18 mouse cellular contexts compared by ENCODE assay signal in the genomic region with DNA sequence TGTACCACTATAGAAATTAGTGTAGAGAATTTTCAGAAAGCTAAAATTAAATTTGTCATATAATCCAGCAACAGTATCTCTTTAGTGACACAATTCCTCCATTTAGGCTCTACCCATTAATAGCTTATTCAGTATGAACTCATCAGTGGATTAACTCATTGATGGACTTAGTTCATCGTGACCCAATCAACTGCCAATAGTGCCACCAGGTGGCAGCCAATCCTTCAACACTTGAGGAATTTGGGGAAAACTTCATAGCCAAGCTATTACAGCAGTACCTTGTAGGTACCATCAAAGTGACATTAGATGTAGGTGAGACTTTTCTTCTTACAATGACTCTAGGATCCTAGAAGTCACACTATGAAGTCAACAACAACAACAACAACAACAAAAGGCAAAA.
DNase-seq lines count a peak whose midpoint lies in the region; ATAC-seq and TF ChIP-seq lines count a peak whose summit lies in the region.
"Had no signal": no experiment of that assay in that cellular context is flagged by ENCODE, and none has a peak within 500 bp of the region (broad histone marks: within the 10 kb centered on the region; RNA-seq: fewer than 3 reads in every experiment).

No protein-coding gene starts in this region.

- ATAC-seq in heart, embryonic 11.5 days (replicated peaks; ENCODE audit: insufficient number of reproducible peaks, low FRiP score, low TSS enrichment), result no peak
- ATAC-seq in granulocyte monocyte progenitor cell, adult 5-6 weeks (replicated peaks; ENCODE audit: poor library complexity, severe bottlenecking), result no peak
- ATAC-seq: activated CD4-positive, CD25-positive, alpha-beta regulatory T cell, adult 4 months; liver, postnatal 0 days; midbrain, embryonic 13.5 days had no signal

- 18% methylated on average over 1 of the region's 1 CpGs for WGBS in heart, adult 2 months
- 31% methylated on average over 1 of the region's 1 CpGs for WGBS in heart, embryonic 11.5 days (ENCODE audit: insufficient replicate concordance)

- TF ChIP-seq RAD21 in MEL (IDR thresholded peaks at IDR 0.05; ENCODE audit: low read depth, low read length), result no peak

- H3K36me3 ChIP-seq in heart, adult 2 months (ENCODE audit: control insufficient read depth, insufficient read depth, low read length), result no peaks in the 10 kb centered on the region
- no peaks in the 10 kb centered on the region for H3K36me3 ChIP-seq in heart, embryonic 11.5 days (ENCODE audit: control insufficient read depth, insufficient read depth, low read length)
- H3K36me3 ChIP-seq in MEL (ENCODE audit: control insufficient read depth in 1 of 2, insufficient read depth in 2 of 2, low read length in 2 of 2), result no peaks in the 10 kb centered on the region
- H3K36me3 ChIP-seq: embryonic facial prominence, embryonic 15.5 days; forebrain, embryonic 12.5 days; limb, embryonic 15.5 days; midbrain, embryonic 13.5 days had no signal

- no peaks in the 10 kb centered on the region for H3K9me3 ChIP-seq in heart, embryonic 11.5 days (replicated peaks; ENCODE audit: control insufficient read depth, low read length)
- H3K9me3 ChIP-seq in MEL (replicated peaks; ENCODE audit: insufficient read depth, low read length), result no peaks in the 10 kb centered on the region
- H3K9me3 ChIP-seq: embryonic facial prominence, embryonic 15.5 days; forebrain, embryonic 12.5 days; limb, embryonic 15.5 days; midbrain, embryonic 13.5 days had no signal

- no peak overlapping the region for H3K9ac ChIP-seq in heart, adult 2 months (ENCODE audit: low read depth, low read length)
- no peak overlapping the region for H3K9ac ChIP-seq in heart, embryonic 11.5 days (ENCODE audit: low read depth, low read length)
- no peak overlapping the region for H3K9ac ChIP-seq in MEL (ENCODE audit: control insufficient read depth, low read depth, low read length, poor library complexity, severe bottlenecking)
- H3K9ac ChIP-seq: embryonic facial prominence, embryonic 15.5 days; forebrain, embryonic 12.5 days; limb, embryonic 15.5 days; liver, postnatal 0 days; midbrain, embryonic 13.5 days had no signal

- H3K27me3 ChIP-seq in heart, adult 2 months (ENCODE audit: control insufficient read depth, insufficient read depth, low read length), result no peaks in the 10 kb centered on the region
- H3K27me3 ChIP-seq in heart, embryonic 11.5 days (ENCODE audit: control insufficient read depth, insufficient read depth, low read length), result no peaks in the 10 kb centered on the region
- no peaks in the 10 kb centered on the region for H3K27me3 ChIP-seq in MEL (ENCODE audit: control insufficient read depth in 1 of 2, insufficient read depth in 2 of 2, low read length in 2 of 2)
- H3K27me3 ChIP-seq: embryonic facial prominence, embryonic 15.5 days; forebrain, embryonic 12.5 days; limb, embryonic 15.5 days; midbrain, embryonic 13.5 days had no signal

- no peak for TF ChIP-seq POLR2A in heart, adult 2 months (IDR thresholded peaks at IDR 0.05; ENCODE audit: insufficient read depth, low read depth, low read length)
- TF ChIP-seq POLR2A in MEL (IDR thresholded peaks at IDR 0.05; ENCODE audit: control insufficient read depth in 1 of 2, insufficient read depth in 1 of 2, low read depth in 1 of 2, low read length in 2 of 2, poor library complexity in 1 of 2), result no peak

- 0 out of 2 replicates have a peak, but pooled peaks have one; percentile 2 for TF ChIP-seq CTCF in heart, adult 2 months (IDR thresholded peaks at IDR 0.05)
- TF ChIP-seq CTCF in left cerebral cortex, adult 2 months (IDR thresholded peaks at IDR 0.05), result peak; percentile 48
- TF ChIP-seq CTCF in MEL (IDR thresholded peaks at IDR 0.05 in 2 of 3, conservative IDR thresholded peaks at IDR 0.05 in 1 of 3; ENCODE audit: control insufficient read depth in 1 of 3, insufficient read depth in 1 of 3, low read depth in 2 of 3, low read length in 3 of 3, poor library complexity in 1 of 3, severe bottlenecking in 1 of 3), result no peak; a peak in 1 of 6 replicates

- H3K4me3 ChIP-seq in heart, adult 2 months, result no peak overlapping the region
- no peak overlapping the region for H3K4me3 ChIP-seq in heart, embryonic 11.5 days (ENCODE audit: low read depth, low read length)
- H3K4me3 ChIP-seq in left cerebral cortex, adult 2 months, result no peak overlapping the region
- no peak overlapping the region for H3K4me3 ChIP-seq in MEL (ENCODE audit: control insufficient read depth in 1 of 2, insufficient read depth in 1 of 2, low read depth in 2 of 2, low read length in 2 of 2)
- H3K4me3 ChIP-seq: embryonic facial prominence, embryonic 15.5 days; forebrain, embryonic 12.5 days; limb, embryonic 15.5 days; midbrain, embryonic 13.5 days had no signal

- no peak overlapping the region for H3K27ac ChIP-seq in heart, adult 2 months
- H3K27ac ChIP-seq in heart, embryonic 11.5 days (ENCODE audit: low read depth, low read length), result no peak overlapping the region
- no peak overlapping the region for H3K27ac ChIP-seq in left cerebral cortex, adult 2 months
- no peak overlapping the region for H3K27ac ChIP-seq in MEL (ENCODE audit: control insufficient read depth, low read depth, low read length)
- H3K27ac ChIP-seq: embryonic facial prominence, embryonic 15.5 days; forebrain, embryonic 12.5 days; limb, embryonic 15.5 days; macrophage; midbrain, embryonic 13.5 days had no signal

- no peak for TF ChIP-seq EP300 in heart, adult 2 months (IDR thresholded peaks at IDR 0.05; ENCODE audit: insufficient read depth, low read depth, low read length)
- TF ChIP-seq EP300 in MEL (IDR thresholded peaks at IDR 0.05; ENCODE audit: low read depth in 1 of 2, low read length in 2 of 2), result no peak

- no peaks in the 10 kb centered on the region for H3K79me2 ChIP-seq in heart, adult 2 months (replicated peaks; ENCODE audit: control insufficient read depth, insufficient read depth, low read length)
- no peaks in the 10 kb centered on the region for H3K79me2 ChIP-seq in MEL (ENCODE audit: control insufficient read depth, insufficient read depth, low read length, poor library complexity)

- intact Hi-C loops in heart, adult 2 months (cut with DNase I), result no loop called here
- intact Hi-C loops in left cerebral cortex, adult 2 months (cut with DNase I), result no loop called here
- intact Hi-C loops in left cerebral cortex, postnatal 10 days (cut with DNase I), result no loop called here

- no peaks in the 10 kb centered on the region for H3K4me1 ChIP-seq in heart, adult 2 months (ENCODE audit: control insufficient read depth, insufficient read depth, low read length)
- no peaks in the 10 kb centered on the region for H3K4me1 ChIP-seq in heart, embryonic 11.5 days (ENCODE audit: control insufficient read depth, insufficient read depth, low read length)
- peaks cover 3 to 9% of the 10 kb centered on the region in 2 experiments; a peak in 2 of 4 replicates for H3K4me1 ChIP-seq in MEL (ENCODE audit: control insufficient read depth in 1 of 2, insufficient read depth in 2 of 2, low read length in 2 of 2)
- H3K4me1 ChIP-seq: embryonic facial prominence, embryonic 15.5 days; forebrain, embryonic 12.5 days; limb, embryonic 15.5 days; midbrain, embryonic 13.5 days had no signal

- no peak overlapping the region for H3K4me2 ChIP-seq in heart, embryonic 11.5 days
- H3K4me2 ChIP-seq: embryonic facial prominence, embryonic 15.5 days; forebrain, embryonic 12.5 days; limb, embryonic 15.5 days; midbrain, embryonic 13.5 days had no signal

- no peak for DNase-seq in heart, adult 2 months
- no peak for DNase-seq in left cerebral cortex, adult 2 months (ENCODE audit: extremely low spot score in 1 of 2, low spot score in 2 of 2)
- no peak for DNase-seq in left cerebral cortex, postnatal 10 days (ENCODE audit: extremely low spot score in 1 of 2, low spot score in 2 of 2)
- peak; percentile 3 for DNase-seq in 416B (ENCODE audit: low read depth)
- no peak for DNase-seq in MEL (ENCODE audit: low read depth, low spot score)
- no peak for DNase-seq in adrenal gland, adult (ENCODE audit: inconsistent age in 2 of 2, low spot score in 1 of 2)
- DNase-seq: heart, adult 18-20 months; heart, postnatal 10 days; liver, postnatal 0 days; thymus, adult 2 months had no signal

TF ChIP-seq in MEL, 35 proteins besides CTCF, POLR2A, EP300 and RAD21:
- TF ChIP-seq MAX (IDR thresholded peaks at IDR 0.05; ENCODE audit: low read length) (no peak), MYC (IDR thresholded peaks at IDR 0.05; ENCODE audit: low read depth, low read length) (no peak), SMC3 (IDR thresholded peaks at IDR 0.05; ENCODE audit: low read depth, low read length) (0 out of 2 replicates have a peak, but pooled peaks have one; percentile 8), SIN3A (IDR thresholded peaks at IDR 0.05; ENCODE audit: low read length) (no peak), TCF12 (IDR thresholded peaks at IDR 0.05; ENCODE audit: low read depth, low read length) (no peak), NELFE (IDR thresholded peaks at IDR 0.05; ENCODE audit: low read depth, low read length) (no peak), POLR2AphosphoS5 (IDR thresholded peaks at IDR 0.05; ENCODE audit: borderline replicate concordance, low read depth, low read length) (no peak), MAFK (IDR thresholded peaks at IDR 0.05; ENCODE audit: borderline replicate concordance, low read depth, low read length) (no peak), CHD1 (IDR thresholded peaks at IDR 0.05; ENCODE audit: low read depth, low read length) (no peak)

Comparison
In these comparisons a context has a peak if more than half of its experiments do, and no peak if none do; other contexts are left out.
1. CTCF ChIP-seq: peak in heart, adult 2 months (single experiment) and left cerebral cortex, adult 2 months (single experiment); none in MEL (0 of 3).